Mouse (Mus musculus) intestine, embryonic 14.5 days (tissue): Measurements from ENCODE around the gene Cuedc2. TPM values are rescaled to one million over a fixed set of nuclear protein-coding genes. Genes with fewer than 3 reads are reported as not detected.

Experiments used
- ATAC-seq: fragments of 200-750 bp; cut with Nextera tagmentation; replicated peaks from 2 replicates; pipeline ENCODE4 v1.8.0; 2017; ENCODE audit warnings: low read depth, moderate number of reproducible peaks, moderate TSS enrichment, moderate library complexity; ENCODE audit not compliant: low FRiP score, low TSS enrichment
- DNase-seq: peaks from one replicate; pipeline ENCODE4 v3.0.0-alpha.2; 2018; ENCODE audit warnings: low spot score
- H3K27ac ChIP-seq: fragments of 300-500 bp; sonication (generic); 2 replicates; pipeline ENCODE4 v1.5.1; 2014; ENCODE audit warnings: low read depth, mild to moderate bottlenecking, control low read depth
- H3K27me3 ChIP-seq: fragments of 300-500 bp; sonication (generic); replicated peaks from 2 replicates; pipeline ENCODE4 v1.6.1; 2014; ENCODE audit warnings: low read length, control low read depth; ENCODE audit not compliant: control insufficient read depth, insufficient read depth
- H3K36me3 ChIP-seq: fragments of 300-500 bp; sonication (generic); 2 replicates; pipeline ENCODE4 v1.6.1; 2014; ENCODE audit warnings: low read length, control low read depth; ENCODE audit not compliant: control insufficient read depth, insufficient read depth
- H3K4me1 ChIP-seq: fragments of 300-500 bp; sonication (generic); replicated peaks from 2 replicates; pipeline ENCODE4 v1.6.1; 2014; ENCODE audit warnings: low read length, control low read depth, mixed read lengths; ENCODE audit not compliant: control insufficient read depth, insufficient read depth
- H3K4me2 ChIP-seq: fragments of 300-500 bp; sonication (generic); 2 replicates; pipeline ENCODE4 v1.6.1; 2014; ENCODE audit warnings: low read length
- H3K4me3 ChIP-seq: fragments of 300-500 bp; sonication (generic); 2 replicates; pipeline ENCODE4 v1.5.1; 2014; ENCODE audit warnings: low read depth, low read length, control low read depth, mixed read lengths
- H3K9ac ChIP-seq: fragments of 300-500 bp; sonication (generic); 2 replicates; pipeline ENCODE4 v1.6.1; 2014; ENCODE audit warnings: mild to moderate bottlenecking, low read length
- H3K9me3 ChIP-seq: fragments of 300-500 bp; sonication (generic); 2 replicates; pipeline ENCODE4 v1.6.1; 2016; ENCODE audit warnings: low read length, control low read depth; ENCODE audit not compliant: control insufficient read depth
- WGBS: fragments of 180-500 bp; shearing (Covaris S2); extraction: QIAGEN DNeasy Blood & Tissue Kit; methylation state at CpG from one replicate; pipeline ENCODE4 v1.1.7; 2014; 5-methylcytosine and 5-hydroxymethylcytosine counted together
- polyA plus RNA-seq: library from polyadenylated mRNA; unstranded; fragments of >200 nt; fragmentation: Nextera tagmentation; extraction: Ambion mirVana; gene quantifications from 2 replicates; pipeline ENCODE4 v1.2.1, GENCODE M21; 2014

The Cuedc2 gene
- polyA plus RNA-seq, 1 experiment from 2014 or later, result 154 TPM

DNA sequence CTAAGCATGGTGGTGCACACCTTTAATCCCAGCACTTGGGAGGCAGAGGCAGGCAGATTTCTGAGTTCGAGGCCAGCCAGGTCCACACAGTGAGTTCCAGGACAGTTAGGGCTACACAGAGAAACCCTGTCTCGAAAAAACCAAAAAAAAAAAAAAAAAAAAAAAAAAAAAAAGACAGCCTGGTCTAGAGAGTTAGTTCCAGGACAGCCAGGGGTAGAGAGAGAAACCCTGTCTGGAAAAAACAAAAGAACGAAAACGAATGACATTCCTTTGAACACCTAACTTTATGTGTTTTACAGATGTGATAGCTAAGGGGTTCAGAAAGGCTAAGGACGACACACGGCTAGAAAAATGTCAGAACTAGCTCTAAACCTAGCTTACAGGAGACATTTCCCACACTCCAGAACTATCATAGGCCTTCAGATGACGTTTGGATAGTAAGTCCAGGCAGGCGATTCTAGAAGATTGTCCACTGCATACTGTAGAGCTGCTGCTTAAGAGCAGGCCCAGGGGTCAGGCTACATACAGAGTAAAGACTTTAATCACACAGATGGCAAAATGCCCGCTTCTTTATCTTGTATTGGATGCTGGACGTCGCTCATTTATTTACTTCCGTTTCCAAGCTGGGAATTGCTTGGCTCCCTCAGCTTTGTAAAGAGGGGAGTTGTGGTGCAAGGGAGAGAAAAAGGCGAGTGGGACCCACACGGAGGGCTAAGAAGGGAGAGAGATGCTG, 9.6 kb upstream of the Cuedc2 start:
- no peaks in the 10 kb centered on the region for H3K9me3 ChIP-seq
- peak overlapping the region; percentile 61; the same call in 1 of the 2 replicates for H3K27ac ChIP-seq
- 0 out of 2 replicates have a peak, but pooled peaks cover 3% of the 10 kb centered on the region for H3K27me3 ChIP-seq
- no peak for DNase-seq
- peak overlapping the region; percentile 90 for H3K4me2 ChIP-seq
- no peaks in the 10 kb centered on the region for H3K36me3 ChIP-seq
- WGBS, result 31% methylated on average over 14 of the region's 14 CpGs
- ATAC-seq, result no peak; the same call in 1 of the 2 replicates
- H3K9ac ChIP-seq, result peak overlapping the region; percentile 73
- H3K4me1 ChIP-seq, result no peaks in the 10 kb centered on the region
- peak overlapping the region; percentile 64 for H3K4me3 ChIP-seq

DNA sequence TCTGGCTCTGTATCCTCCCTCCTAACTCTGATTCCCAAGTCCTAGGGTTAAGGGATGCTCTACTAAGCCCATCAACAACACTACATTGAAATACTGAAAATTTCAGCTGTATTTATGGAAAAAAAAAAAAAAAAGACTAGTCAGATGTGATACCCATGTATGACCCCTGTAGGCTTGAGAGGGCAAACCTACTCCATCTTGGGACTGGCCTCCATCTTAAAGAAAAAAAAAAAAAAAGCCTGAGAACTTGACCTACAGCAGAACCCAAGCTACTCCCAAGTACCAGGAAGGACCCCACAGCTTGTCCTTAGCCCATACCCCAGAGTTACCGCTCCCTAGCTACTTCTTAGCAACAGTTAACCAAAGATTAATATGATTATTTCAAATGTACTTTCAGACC, 8.6 kb upstream of the Cuedc2 start:
- no peak for DNase-seq
- 97% methylated on average over 1 of the region's 1 CpGs for WGBS
- Histone ChIP-seq H3K27ac (no peak overlapping the region), H3K9me3 (no peaks in the 10 kb centered on the region), H3K9ac (no peak overlapping the region), H3K27me3 (0 out of 2 replicates have a peak, but pooled peaks cover 3% of the 10 kb centered on the region), H3K36me3 (no peaks in the 10 kb centered on the region), H3K4me2 (no peak overlapping the region), H3K4me3 (no peak overlapping the region), H3K4me1 (no peaks in the 10 kb centered on the region)
- no peak for ATAC-seq

DNA sequence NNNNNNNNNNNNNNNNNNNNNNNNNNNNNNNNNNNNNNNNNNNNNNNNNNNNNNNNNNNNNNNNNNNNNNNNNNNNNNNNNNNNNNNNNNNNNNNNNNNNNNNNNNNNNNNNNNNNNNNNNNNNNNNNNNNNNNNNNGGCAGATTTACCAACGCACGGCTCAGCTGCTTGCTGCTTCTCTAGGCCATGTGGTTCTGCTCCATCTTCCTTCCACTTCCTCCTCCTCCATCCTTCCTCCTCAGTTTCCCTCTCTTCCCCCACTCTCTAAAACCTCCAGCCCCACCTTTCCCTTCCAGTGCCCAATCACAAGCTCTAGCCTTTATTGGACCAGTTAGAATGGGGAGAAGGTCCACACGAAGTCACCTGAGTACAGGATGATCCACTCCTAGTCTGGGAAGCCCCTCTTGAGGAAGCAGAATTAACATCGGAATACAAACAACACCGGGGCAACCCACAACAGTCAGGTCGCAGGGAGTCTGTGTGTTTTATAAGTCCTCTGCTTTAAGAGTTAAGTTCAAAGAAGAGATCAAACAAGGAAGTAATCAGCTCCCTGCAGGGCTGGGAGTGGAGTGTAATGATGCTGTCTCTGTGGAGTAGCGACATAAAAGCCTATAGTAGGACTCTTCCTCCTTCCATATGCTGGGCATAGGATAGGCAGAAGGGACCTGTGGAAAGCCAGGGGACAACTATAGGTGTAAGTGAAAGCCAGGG, 6.4 kb upstream of the Cuedc2 start:
- Histone ChIP-seq H3K4me2 (no peak overlapping the region), H3K27me3 (0 out of 2 replicates have a peak, but pooled peaks cover 3% of the 10 kb centered on the region), H3K4me3 (no peak overlapping the region), H3K9ac (no peak overlapping the region), H3K4me1 (no peaks in the 10 kb centered on the region), H3K36me3 (no peaks in the 10 kb centered on the region), H3K27ac (no peak overlapping the region), H3K9me3 (no peaks in the 10 kb centered on the region)
- 14% methylated on average over 7 of the region's 7 CpGs for WGBS
- ATAC-seq (no peak), DNase-seq (no peak)

DNA sequence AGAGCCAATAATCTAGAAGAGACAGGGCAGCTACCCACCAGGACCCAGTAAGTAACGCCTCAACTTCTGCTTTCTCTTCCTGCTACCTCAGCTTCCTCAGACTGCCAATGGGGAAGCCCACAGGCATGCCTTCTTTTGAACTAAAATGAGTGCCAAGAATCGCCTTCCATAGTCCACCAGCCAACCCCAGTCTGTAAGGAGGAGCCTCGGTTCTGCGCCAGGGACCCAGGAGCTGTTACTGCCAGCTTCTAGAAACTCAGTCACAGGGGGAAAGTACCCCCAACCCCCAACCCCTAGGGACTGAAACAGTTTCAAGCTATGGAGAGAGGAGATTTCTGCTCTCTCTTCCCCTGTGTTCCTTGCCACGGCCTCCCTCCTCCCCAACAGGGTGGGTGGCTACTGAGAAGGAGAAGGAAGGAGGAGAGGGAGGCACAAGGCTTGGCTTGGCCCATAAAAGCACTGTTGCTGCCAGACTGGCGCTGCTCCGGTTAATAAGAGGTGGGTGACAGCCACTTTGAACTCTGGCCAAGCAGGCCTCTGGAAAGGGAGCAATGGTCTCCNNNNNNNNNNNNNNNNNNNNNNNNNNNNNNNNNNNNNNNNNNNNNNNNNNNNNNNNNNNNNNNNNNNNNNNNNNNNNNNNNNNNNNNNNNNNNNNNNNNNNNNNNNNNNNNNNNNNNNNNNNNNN, 927 bp upstream of the Cuedc2 start:
- DNase-seq (no peak), ATAC-seq (no peak)
- Histone ChIP-seq H3K4me3 (no peak overlapping the region), H3K9me3 (no peaks in the 10 kb centered on the region), H3K27ac (no peak overlapping the region), H3K27me3 (no peaks in the 10 kb centered on the region), H3K9ac (no peak overlapping the region), H3K36me3 (no peaks in the 10 kb centered on the region), H3K4me2 (no peak overlapping the region), H3K4me1 (peaks cover 4% of the 10 kb centered on the region; the same call in 1 of the 2 replicates)
- WGBS, result 76% methylated on average over 7 of the region's 7 CpGs

DNA sequence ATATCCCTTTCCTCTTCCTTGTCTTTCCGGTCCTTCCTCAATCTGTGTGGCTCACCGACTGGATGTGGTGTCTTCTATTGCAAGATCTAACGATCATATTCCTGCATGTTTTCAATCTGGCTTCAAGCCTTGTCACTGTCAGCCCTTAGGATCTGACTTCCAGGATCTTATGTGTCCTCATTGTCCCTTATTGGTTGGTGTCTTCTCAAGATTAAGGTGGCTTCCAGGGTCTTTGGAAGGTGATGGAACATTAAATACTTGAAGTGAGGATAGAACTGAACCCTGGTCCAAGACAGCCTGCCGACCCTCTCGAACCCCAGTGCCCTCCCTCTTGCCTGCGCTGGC, 412 bp upstream of the Cuedc2 start:
- Histone ChIP-seq H3K9ac (no peak overlapping the region), H3K4me3 (peak overlapping the region; percentile 67), H3K27me3 (no peaks in the 10 kb centered on the region), H3K4me1 (peaks cover 4% of the 10 kb centered on the region; the same call in 1 of the 2 replicates), H3K36me3 (no peaks in the 10 kb centered on the region), H3K27ac (no peak overlapping the region), H3K4me2 (peak overlapping the region; percentile 70), H3K9me3 (no peaks in the 10 kb centered on the region)
- DNase-seq (no peak), ATAC-seq (no peak)
- 53% methylated on average over 6 of the region's 6 CpGs for WGBS

DNA sequence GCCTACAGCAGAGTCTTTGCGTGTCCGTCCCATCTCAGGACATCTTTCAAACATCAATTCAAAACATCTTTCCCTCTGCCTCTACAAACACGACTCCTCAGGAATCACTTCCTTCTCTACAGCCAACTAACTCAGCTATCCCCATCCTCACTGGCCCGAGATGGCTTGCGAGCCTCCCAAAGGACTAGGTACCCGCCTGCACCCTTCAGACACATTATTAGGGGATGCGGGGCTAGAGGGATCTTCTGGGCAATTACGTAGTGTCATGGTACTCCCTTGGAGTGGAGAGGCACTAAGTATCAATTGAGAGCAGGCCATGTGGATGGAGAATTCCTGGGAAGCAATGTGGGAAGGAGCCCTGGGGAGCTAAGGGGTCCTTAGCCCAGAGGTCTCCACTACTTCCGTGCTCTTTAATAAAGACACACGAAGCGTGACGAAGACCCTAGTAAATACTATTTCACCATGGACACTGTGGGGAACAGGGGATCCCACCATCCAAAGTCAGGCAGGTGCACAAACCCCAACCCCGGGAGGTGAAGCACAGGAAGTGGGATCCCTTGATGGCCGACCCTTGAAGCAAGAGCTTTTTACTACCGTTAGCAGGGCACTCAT, 677 bp downstream of the Cuedc2 start:
- Histone ChIP-seq H3K27ac (no peak overlapping the region), H3K4me1 (peaks cover 4% of the 10 kb centered on the region; the same call in 1 of the 2 replicates), H3K9ac (peak overlapping the region; percentile 60), H3K9me3 (no peaks in the 10 kb centered on the region), H3K27me3 (no peaks in the 10 kb centered on the region), H3K36me3 (no peaks in the 10 kb centered on the region), H3K4me3 (peak overlapping the region; percentile 67), H3K4me2 (peak overlapping the region; percentile 70)
- no peak for DNase-seq
- WGBS, result 30% methylated on average over 15 of the region's 15 CpGs
- ATAC-seq, result no peak

DNA sequence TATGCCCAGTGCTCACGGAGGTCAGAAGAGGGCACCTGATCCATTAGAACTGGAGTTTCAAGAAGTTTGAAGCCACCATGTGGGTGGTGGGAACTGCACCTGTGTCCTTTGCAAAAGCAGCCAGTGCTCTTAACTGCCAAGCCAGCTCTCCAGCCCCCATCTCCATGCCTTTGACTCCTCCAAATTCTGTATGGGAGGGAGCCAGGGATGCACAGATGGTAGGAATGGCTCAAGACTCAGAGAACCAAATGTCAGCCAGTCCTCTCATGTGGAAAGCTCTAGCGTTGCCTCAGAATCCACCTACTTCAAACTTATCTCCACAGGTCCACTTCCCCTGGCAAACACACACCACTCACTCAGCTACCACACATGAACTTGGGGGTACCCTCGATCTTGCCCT, 4.6 kb downstream of the Cuedc2 start:
- H3K9me3 ChIP-seq, result no peaks in the 10 kb centered on the region
- H3K4me1 ChIP-seq, result peaks cover 14% of the 10 kb centered on the region
- no peak overlapping the region for H3K4me2 ChIP-seq
- no peak overlapping the region for H3K27ac ChIP-seq
- DNase-seq (no peak), ATAC-seq (no peak)
- no peaks in the 10 kb centered on the region for H3K27me3 ChIP-seq
- no peak overlapping the region for H3K9ac ChIP-seq
- peaks cover 20% of the 10 kb centered on the region for H3K36me3 ChIP-seq
- 89% methylated on average over 3 of the region's 3 CpGs for WGBS
- no peak overlapping the region for H3K4me3 ChIP-seq

DNA sequence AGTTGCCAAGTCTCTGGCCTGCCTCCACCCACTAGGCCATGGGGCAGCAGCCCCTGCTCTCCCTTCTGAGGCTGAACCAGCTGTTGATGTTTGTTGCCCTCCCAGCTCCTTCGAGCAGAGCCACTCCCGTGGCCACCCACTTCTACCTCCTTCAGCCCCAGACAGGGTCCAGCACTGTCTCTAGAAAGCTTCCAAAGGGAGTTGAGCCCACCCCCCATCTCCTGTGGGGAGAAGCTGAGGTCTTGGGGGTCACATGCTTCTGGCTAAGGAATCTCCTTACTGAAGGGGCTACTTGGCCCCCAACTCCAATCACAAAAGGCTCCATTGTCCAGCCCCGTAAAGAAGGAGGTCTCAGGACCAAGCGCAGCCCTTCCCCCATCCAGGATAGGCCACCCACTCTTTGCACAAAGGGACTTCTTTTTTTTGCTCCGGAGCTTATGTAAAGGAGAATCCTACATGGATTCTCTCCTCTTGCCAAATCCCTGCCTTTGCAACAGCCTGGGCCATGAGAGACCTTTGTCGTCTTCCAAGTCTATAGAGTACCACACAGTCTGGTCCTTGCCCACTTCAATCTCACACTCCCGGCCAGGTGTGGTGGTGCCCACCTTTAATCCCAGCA, 5.7 kb downstream of the Cuedc2 start:
- 65% methylated on average over 7 of the region's 7 CpGs for WGBS
- Histone ChIP-seq H3K9ac (no peak overlapping the region), H3K27me3 (no peaks in the 10 kb centered on the region), H3K4me3 (no peak overlapping the region), H3K4me2 (no peak overlapping the region), H3K36me3 (peaks cover 20% of the 10 kb centered on the region), H3K4me1 (peaks cover 14% of the 10 kb centered on the region), H3K9me3 (no peaks in the 10 kb centered on the region), H3K27ac (no peak overlapping the region)
- ATAC-seq (no peak), DNase-seq (no peak)
